Mouse (Mus musculus) granulocyte monocyte progenitor cell, adult 5-6 weeks (primary cell): ENCODE measurements around the gene Miga1. TPM values are rescaled to one million over a fixed set of nuclear protein-coding genes. Genes with fewer than 3 reads are reported as not detected.

Source experiments
- ATAC-seq: replicated peaks from 2 replicates; pipeline ENCODE4 v1.8.0; 2016; ENCODE audit warnings: mild to moderate bottlenecking, moderate TSS enrichment, inconsistent platforms; ENCODE audit not compliant: poor library complexity, severe bottlenecking
- total RNA-seq, 2 experiments: library from RNA; stranded (forward) in 1 of 2; stranded (reverse) in 1 of 2; fragments of 200-712, 200-1000 nt in 1 of 2; fragments of >200 nt in 1 of 2; fragmentation: Nextera tagmentation in 1 of 2; gene quantifications; 2 replicates each; pipeline ENCODE4 v1.2.3; 2014 to 2017

Gene Miga1
- total RNA-seq, 2 experiments from 2014 or later, result 16.6 to 33.7 TPM

DNA sequence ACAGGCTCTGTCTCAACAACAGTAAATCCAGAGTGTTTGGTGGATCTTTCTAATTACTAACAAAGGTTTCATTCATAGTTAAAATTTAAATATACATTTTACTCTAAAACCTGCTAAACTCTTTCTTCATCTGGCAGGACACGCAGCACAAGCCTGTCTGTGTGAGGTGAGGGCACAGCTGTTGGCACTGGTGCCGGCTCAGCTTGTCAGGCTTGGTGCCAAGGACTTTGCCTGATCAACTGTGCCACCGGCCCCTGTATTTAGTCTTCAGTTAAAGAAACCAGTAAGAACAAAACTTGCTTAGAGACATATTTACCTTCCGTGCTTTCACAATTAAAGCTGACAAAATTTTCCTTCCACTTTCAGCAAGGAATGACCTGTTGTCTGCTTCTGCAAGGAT, 51.5 kb downstream of the Miga1 start:
- ATAC-seq, result no peak

DNA sequence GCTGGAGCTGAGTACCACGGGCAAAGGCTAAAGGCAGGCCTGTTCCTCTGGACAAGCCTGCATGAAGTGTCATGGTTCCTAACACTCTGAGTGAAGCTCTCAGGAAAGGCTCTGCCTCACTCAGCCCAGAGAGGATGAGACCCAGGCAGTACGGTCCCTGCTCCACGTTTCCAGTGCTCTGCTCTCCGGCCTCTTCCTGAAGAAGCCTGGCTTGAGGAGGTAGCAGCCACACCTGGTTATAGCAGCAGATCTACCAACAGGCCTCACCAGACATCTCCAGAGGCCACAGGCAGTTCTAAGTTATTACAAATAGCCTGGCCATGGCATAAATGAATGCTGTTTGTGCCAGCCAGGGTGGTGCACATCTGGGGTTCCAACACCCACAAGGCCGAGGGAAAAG, 51.9 kb downstream of the Miga1 start:
- no peak for ATAC-seq

- ATAC-seq, result no peak
Observed at GRCm38 (mm10) chr3:152287810-152288209, 52.4 kb downstream of the Miga1 start.

GRCm38 (mm10) chr3:152284759-152285158, 55.4 kb downstream of the Miga1 start:
- no peak for ATAC-seq

GRCm38 (mm10) chr3:152284306-152284705, 55.9 kb downstream of the Miga1 start:
- ATAC-seq, result no peak

DNA sequence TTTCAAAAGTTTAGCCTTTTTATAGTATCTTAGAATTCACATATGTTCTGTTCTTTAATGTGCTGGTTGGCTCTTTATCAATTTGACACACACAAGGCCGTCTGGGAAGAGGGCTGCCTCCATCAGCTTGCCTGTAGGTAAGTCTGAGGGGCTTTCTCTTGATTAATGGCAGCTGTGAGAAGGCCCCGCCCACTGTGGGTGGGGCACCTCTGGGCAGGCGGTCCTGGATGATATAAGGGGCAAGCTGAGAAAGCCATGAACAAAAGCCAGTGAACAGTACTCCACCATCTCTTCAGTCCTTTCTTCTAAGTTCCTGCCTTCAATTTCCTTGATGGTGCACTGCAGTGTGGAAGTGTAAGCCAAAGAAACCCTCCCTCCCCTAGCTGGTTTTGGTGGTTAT, 58.1 kb downstream of the Miga1 start:
- ATAC-seq, result no peak

GRCm38 (mm10) chr3:152278431-152278830, 61.8 kb downstream of the Miga1 start:
- no peak for ATAC-seq

DNA sequence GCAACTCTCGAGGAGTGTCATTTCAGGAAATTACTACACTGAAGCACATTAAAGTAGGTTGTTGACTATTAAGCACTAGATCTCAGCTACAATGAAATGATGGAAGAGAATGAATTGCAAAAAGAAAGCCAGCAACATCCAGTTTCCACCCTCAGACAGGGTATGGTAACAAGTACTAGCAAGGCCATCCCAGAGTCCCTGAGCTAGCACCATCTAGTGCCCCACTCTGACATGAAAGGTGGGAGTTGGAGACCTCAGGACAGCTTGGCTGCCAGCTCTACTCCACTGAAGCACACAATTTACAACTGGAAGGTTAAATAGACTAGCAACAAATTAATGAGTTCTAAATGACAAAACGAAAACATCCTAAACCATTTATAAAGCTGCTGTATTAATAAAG, 62.3 kb downstream of the Miga1 start:
- no peak for ATAC-seq

GRCm38 (mm10) chr3:152276935-152277334, 63.3 kb downstream of the Miga1 start:
- no peak for ATAC-seq

- no peak for ATAC-seq
Observed at GRCm38 (mm10) chr3:152275008-152275407, 65.2 kb downstream of the Miga1 start.

DNA sequence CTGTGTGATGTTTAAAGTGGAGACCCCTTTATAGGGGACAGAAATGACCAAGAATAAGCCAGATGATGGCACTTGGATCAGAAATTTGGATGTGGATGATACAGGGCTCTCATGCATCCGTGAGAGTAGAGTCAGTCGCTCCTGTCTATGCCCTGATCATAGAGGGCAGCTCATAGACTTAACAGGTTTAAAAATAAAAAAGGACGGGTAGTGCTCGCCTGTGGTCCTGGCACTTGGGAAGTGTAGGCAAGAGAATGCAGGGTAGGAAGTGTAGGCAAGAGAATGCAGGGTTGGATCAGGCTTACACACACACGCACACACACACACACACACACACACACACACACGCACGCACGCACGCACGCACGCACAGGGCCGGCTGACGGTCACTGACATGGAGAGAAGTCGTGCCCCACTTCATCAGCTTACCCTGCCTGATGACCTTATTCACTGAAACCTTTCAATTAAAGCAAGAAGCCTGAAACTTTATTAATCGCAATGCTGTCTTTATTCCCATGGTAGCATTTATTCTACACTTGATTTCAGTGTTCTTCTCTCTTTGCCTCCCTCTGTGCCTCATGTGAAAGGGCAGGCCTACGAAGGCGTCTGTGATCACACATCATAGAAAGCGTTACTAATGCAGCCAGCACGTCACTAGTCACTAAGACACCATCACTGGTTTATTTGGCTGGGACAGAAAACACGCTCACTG, 67.1 kb downstream of the Miga1 start:
- ATAC-seq, result no peak

- no peak for ATAC-seq
Observed at GRCm38 (mm10) chr3:152271876-152272275, 68.3 kb downstream of the Miga1 start.

- no peak for ATAC-seq
Observed at GRCm38 (mm10) chr3:152271071-152271710, 69.0 kb downstream of the Miga1 start.

- no peak for ATAC-seq
Observed at GRCm38 (mm10) chr3:152268099-152268498, 72.1 kb downstream of the Miga1 start.

DNA sequence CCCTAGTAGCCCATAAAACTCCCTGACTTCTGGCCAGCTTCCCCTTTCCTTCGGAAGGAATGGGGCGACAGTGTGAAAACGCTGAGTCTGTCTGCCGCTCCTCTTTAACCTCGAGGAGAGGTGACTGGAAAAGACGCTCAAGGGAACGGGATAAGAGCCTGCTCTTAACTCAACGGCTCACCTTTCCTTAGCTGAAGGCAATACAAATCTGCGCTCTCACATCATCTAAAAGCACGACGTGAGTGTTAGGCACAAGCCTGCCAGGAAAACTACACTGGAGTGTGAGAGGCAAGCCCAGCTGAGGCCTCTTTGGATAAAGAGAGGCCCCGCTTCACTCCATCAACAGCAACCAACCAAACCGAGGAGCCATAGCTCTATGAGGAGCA, 74.2 kb downstream of the Miga1 start, which contains the start of gene Nexn:
Gene Nexn (minus strand): TSS at position 315 of the 386 bp plus-strand sequence.
- ATAC-seq, result no peak

DNA sequence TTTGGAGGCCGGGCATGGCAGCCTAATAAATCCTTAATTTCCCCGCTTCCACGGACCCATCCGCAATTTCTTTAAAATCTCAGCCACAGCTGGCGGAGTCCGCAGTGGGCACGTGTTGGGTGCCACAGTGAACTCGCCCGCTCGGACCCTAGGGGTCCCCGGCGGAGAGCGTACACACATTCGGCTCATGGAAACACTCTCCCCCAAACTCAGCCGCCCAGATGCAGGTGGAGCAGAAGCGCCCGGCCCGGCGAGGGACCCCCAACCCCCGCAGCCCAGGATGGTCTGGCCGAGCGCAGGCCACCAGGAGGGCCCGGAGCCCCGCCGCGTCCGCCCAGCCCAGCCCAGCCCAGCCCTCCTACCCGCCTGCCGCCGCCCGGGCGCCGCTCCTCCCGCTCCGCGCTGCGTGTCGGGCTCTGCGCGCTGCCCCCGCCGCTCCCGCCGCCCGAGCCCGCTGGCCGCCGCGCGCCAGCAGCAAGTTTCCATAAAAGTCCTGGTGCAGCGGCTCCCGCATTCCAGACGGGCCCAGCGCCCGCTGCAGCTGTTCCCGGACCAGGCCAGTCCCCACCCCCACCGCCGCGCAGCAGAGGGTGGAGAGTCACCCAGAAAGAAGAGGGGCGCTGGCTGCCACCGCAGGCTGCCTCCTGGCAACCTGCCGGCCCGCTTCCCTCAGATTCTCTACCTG, 74.7 kb downstream of the Miga1 start:
- ATAC-seq, result peak; percentile 46

DNA sequence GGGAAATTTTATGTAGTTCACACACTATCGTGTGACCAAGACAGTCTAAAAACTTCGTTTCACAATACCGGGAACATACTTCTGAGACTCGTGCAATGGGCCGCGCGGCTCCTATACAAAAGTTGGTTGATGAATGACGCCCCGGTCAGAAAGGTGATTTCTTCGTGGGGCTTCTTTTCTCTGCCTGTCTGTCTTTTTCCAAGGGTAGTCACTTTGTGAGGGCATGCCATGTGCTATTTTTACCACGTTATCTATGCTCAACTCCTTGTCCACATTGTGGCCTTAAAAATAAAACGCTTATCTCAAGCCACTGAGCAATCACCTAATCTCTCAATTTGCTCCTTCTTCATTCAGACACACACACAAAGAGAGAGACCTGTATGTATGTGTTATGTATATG, 75.4 kb downstream of the Miga1 start:
- no peak for ATAC-seq

GRCm38 (mm10) chr3:152264374-152264773, 75.8 kb downstream of the Miga1 start:
- ATAC-seq, result no peak

DNA sequence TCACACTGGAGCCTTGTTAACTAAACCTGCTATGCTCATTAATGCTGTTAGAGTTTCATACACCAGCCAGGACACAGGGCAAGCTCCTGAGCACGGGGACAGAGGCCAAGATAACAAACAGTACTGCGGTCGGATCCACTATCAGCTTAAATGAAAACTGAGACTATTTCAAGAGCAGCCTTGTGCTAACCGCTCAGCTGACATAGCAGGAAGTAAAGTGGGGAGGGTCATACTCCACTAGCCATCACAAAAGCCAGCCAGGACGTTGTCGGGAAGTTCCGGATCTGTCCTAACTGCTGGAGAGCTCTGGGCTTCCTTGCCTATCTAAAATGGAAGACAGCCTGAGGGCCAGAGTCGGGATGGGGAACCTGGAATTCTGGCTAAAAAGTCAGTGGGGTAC, 78.3 kb downstream of the Miga1 start:
- ATAC-seq, result peak; percentile 47

DNA sequence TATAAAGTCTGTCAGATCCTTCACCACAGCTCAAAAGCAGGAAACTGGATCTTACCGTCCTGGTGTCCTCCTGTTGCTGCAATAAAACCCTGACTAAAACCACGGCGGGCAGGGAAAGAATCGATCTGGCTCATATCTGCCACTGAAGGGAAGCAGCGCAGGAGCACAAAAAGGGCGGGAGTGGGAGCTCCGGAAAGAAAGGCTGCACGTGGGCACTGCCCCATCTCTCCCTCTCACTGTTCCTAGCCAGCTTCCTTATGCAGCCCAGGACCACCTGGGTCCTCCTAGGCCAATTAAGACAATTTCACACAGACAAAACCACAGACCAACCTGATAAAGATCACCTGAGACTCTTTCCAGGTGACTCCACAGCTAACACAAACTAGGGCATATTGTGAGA, 78.8 kb downstream of the Miga1 start:
- peak; percentile 33 for ATAC-seq

GRCm38 (mm10) chr3:152260362-152260761, 79.8 kb downstream of the Miga1 start:
- ATAC-seq, result no peak
